Mouse (Mus musculus) heart, postnatal 14 days (tissue): ENCODE results near the gene Hoxa6. TPM values are rescaled to one million over a fixed set of nuclear protein-coding genes. Genes with fewer than 3 reads are reported as not detected.
A peak's percentile ranks its signal among the peaks of the same experiment; 100 is the strongest.

Source experiments
- DNase-seq, 2 experiments: peaks; one replicate each; pipeline ENCODE4 v3.0.0; 2021 to 2022
- intact Hi-C: fragments of 180-260 bp; cut with DNase I; formaldehyde crosslinking; loops from one replicate; pipeline ENCODE4 v1.15.1; 2025
- long read RNA-seq, 2 experiments: library from polyadenylated mRNA; stranded (forward); transcript quantifications; one replicate each; pipeline ENCODE4 v2.0.0; 2021
- total RNA-seq, 2 experiments: library from RNA; stranded (reverse); gene quantifications; 2 replicates each; pipeline ENCODE4 v1.2.3; 2021

The Hoxa6 gene
- total RNA-seq, result not detected
- long read RNA-seq, experiment 1, result 0 reads
- long read RNA-seq, experiment 2, result 0 reads

- DNase-seq, result peak in 1 of 2 experiments; percentile 28
- intact Hi-C loops, result no loop called here
Observed at GRCm38 (mm10) chr6:52208072-52208867, at the start of gene Hoxa6. Gene Hoxa6 (minus strand): TSS chr6:52208722.

GRCm38 (mm10) chr6:52256956-52257355, 48.4 kb upstream of the Hoxa6 start:
- DNase-seq, result peak; percentile 85 to 90
- intact Hi-C loops, result loop anchor here (1.0 to 5.0 kb wide), 7 partner anchors 467 to 1080 kb away; no protein-coding TSS in a partner anchor

- intact Hi-C loops, result no loop called here
- DNase-seq, result no peak
Observed at GRCm38 (mm10) chr6:52253511-52254500, 45.3 kb upstream of the Hoxa6 start.

GRCm38 (mm10) chr6:52252775-52253376, 44.4 kb upstream of the Hoxa6 start:
- DNase-seq, result no peak
- intact Hi-C loops, result no loop called here

- no peak for DNase-seq
Observed at GRCm38 (mm10) chr6:52252016-52252774, 43.7 kb upstream of the Hoxa6 start.

GRCm38 (mm10) chr6:52251177-52251879, 42.8 kb upstream of the Hoxa6 start:
- DNase-seq, result no peak
- intact Hi-C loops, result no loop called here

More at GRCm38 (mm10) chr6:52252016-52252774, 43.7 kb upstream of the Hoxa6 start:
- intact Hi-C loops, result no loop called here

GRCm38 (mm10) chr6:52249826-52250225, 41.3 kb upstream of the Hoxa6 start:
- intact Hi-C loops, result no loop called here
- no peak for DNase-seq

GRCm38 (mm10) chr6:52249415-52249738, 40.9 kb upstream of the Hoxa6 start:
- intact Hi-C loops, result no loop called here
- DNase-seq, result no peak

- DNase-seq, result no peak
- intact Hi-C loops, result no loop called here
Observed at GRCm38 (mm10) chr6:52248638-52249414, 40.3 kb upstream of the Hoxa6 start.

- intact Hi-C loops, result no loop called here
- DNase-seq, result no peak
Observed at GRCm38 (mm10) chr6:52247766-52248637, 39.5 kb upstream of the Hoxa6 start.

- intact Hi-C loops, result no loop called here
- no peak for DNase-seq
Observed at GRCm38 (mm10) chr6:52246916-52247315, 38.4 kb upstream of the Hoxa6 start.

- no peak for DNase-seq
- intact Hi-C loops, result no loop called here
Observed at GRCm38 (mm10) chr6:52246403-52246803, 37.9 kb upstream of the Hoxa6 start.

- intact Hi-C loops, result no loop called here
- DNase-seq, result no peak
Observed at GRCm38 (mm10) chr6:52245757-52246142, 37.2 kb upstream of the Hoxa6 start, which contains the start of gene Hoxa11. Gene Hoxa11 (minus strand): TSS chr6:52245810.

- intact Hi-C loops, result no loop called here
Observed at GRCm38 (mm10) chr6:52245040-52245756, 36.7 kb upstream of the Hoxa6 start.

GRCm38 (mm10) chr6:52244471-52245039, 36.0 kb upstream of the Hoxa6 start:
- intact Hi-C loops, result no loop called here
- no peak for DNase-seq

More at GRCm38 (mm10) chr6:52245040-52245756, 36.7 kb upstream of the Hoxa6 start:
- DNase-seq, result no peak

GRCm38 (mm10) chr6:52243681-52244121, 35.2 kb upstream of the Hoxa6 start:
- intact Hi-C loops, result no loop called here
- DNase-seq, result no peak
